Mouse (Mus musculus): ENCODE data around the gene Malrd1.

DNA sequence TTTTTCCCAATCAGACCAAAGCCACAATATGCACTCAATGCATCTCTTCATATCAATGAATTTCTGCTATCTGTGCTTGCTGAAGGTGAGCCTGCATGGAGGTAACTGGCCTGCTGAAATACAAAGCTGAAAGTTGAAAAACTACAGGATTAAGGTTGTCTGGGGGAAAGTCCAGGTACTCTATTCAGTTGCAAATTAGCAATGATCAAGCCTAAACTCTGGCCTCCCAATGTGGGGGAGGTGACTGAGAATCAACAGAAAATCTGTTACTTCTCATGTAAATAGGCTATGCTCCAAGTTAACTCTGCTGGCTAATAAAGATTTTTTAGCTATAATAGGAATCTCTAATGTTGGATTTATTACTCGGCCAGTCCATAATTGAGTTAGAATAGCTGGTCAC is 399.8 kb downstream of the Malrd1 start:
- no peak for TF ChIP-seq POLR2AphosphoS2 (IDR thresholded peaks at IDR 0.05; ENCODE audit: insufficient read length, low read depth)
- no peak for TF ChIP-seq POLR2A (IDR thresholded peaks at IDR 0.05; ENCODE audit: insufficient read length, low read depth)
- no peak for TF ChIP-seq MYOD1 (IDR thresholded peaks at IDR 0.05; ENCODE audit: control insufficient read depth in 1 of 3, insufficient read length in 2 of 3, low read depth in 2 of 3)
- TF ChIP-seq MAX (IDR thresholded peaks at IDR 0.05; ENCODE audit: low read depth) = no peak
- no peak for TF ChIP-seq SRF (IDR thresholded peaks at IDR 0.05; ENCODE audit: control insufficient read depth, insufficient read length, low read depth)
- TF ChIP-seq REST (IDR thresholded peaks at IDR 0.05; ENCODE audit: insufficient read depth, insufficient read length) = no peak
- TF ChIP-seq USF1 (IDR thresholded peaks at IDR 0.05; ENCODE audit: low read depth) = no peak
- TF ChIP-seq MYOG (IDR thresholded peaks at IDR 0.05; ENCODE audit: control insufficient read depth in 1 of 3, insufficient read depth in 1 of 3, insufficient read length in 2 of 3, low read depth in 2 of 3) = no peak
- no peak for TF ChIP-seq CEBPB (IDR thresholded peaks at IDR 0.05; ENCODE audit: insufficient read depth, poor library complexity, severe bottlenecking)
- TF ChIP-seq TCF12 (IDR thresholded peaks at IDR 0.05; ENCODE audit: insufficient read depth, poor library complexity, severe bottlenecking) = no peak
- TF ChIP-seq E2F4 (IDR thresholded peaks at IDR 0.05; ENCODE audit: insufficient read depth) = no peak

All from myocyte (in vitro differentiated cells).